Mouse (Mus musculus) ES-Bruce4 (cell line): Measurements from ENCODE around the gene Meis2.

Source experiments
- CTCF ChIP-seq: IDR thresholded peaks from one replicate; pipeline ENCODE4 v1.8.1; 2011; ENCODE audit warnings: low read depth, low read length
- EP300 ChIP-seq: IDR thresholded peaks from 2 replicates; pipeline ENCODE4 v1.6.1; 2011; ENCODE audit warnings: low read depth, low read length; ENCODE audit not compliant: insufficient read depth
- POLR2A ChIP-seq: IDR thresholded peaks from one replicate; pipeline ENCODE4 v1.8.1; 2011; ENCODE audit warnings: low read length; ENCODE audit not compliant: insufficient read depth

- TF ChIP-seq CTCF (no peak), POLR2A (no peak), EP300 (no peak)
Observed at GRCm38 (mm10) chr2:116068461-116068860, 2.8 kb upstream of the Meis2 start.
